Mouse (Mus musculus): ENCODE measurements around the gene Col16a1. TPM values are rescaled to one million over a fixed set of nuclear protein-coding genes. Genes with fewer than 3 reads are reported as not detected.

The Col16a1 gene
- polyA plus RNA-seq, 1 experiment: 4.4 TPM

- Histone ChIP-seq H3K36me3 (ENCODE audit: control insufficient read depth, insufficient read depth, low read length) (peaks cover 40% of the 10 kb centered on the region), H3K27me3 (ENCODE audit: control insufficient read depth, insufficient read depth, low read length) (no peaks in the 10 kb centered on the region), H3K27ac (ENCODE audit: control insufficient read depth, insufficient read depth, low read length) (no peak overlapping the region), H3K4me3 (ENCODE audit: control insufficient read depth, insufficient read depth, low read length) (no peak overlapping the region), H3K4me1 (replicated peaks; ENCODE audit: control insufficient read depth, insufficient read depth, low read length) (no peaks in the 10 kb centered on the region)
- 97% methylated on average over 6 of the region's 6 CpGs for WGBS
- DNase-seq: no peak
- TF ChIP-seq POLR2A (IDR thresholded peaks at IDR 0.05; ENCODE audit: control insufficient read depth, extremely low read depth, insufficient read depth, low read length, poor library complexity) (no peak), CTCF (IDR thresholded peaks at IDR 0.05; ENCODE audit: borderline replicate concordance, control insufficient read depth, extremely low read depth, insufficient read depth, low read length, poor library complexity) (no peak)
These were observed 77.5 kb downstream of the Col16a1 start for GRCm38 (mm10) chr4:130125164-130125563.

- Histone ChIP-seq H3K27me3 (ENCODE audit: control insufficient read depth, insufficient read depth, low read length) (no peaks in the 10 kb centered on the region), H3K36me3 (ENCODE audit: control insufficient read depth, insufficient read depth, low read length) (peaks cover 40% of the 10 kb centered on the region), H3K4me3 (ENCODE audit: control insufficient read depth, insufficient read depth, low read length) (no peak overlapping the region), H3K27ac (ENCODE audit: control insufficient read depth, insufficient read depth, low read length) (no peak overlapping the region), H3K4me1 (replicated peaks; ENCODE audit: control insufficient read depth, insufficient read depth, low read length) (0 out of 2 replicates have a peak, but pooled peaks cover 3% of the 10 kb centered on the region)
- no peak for DNase-seq
- WGBS: 95% methylated on average over 5 of the region's 5 CpGs
- no peak for TF ChIP-seq POLR2A (IDR thresholded peaks at IDR 0.05; ENCODE audit: control insufficient read depth, extremely low read depth, insufficient read depth, low read length, poor library complexity)
- TF ChIP-seq CTCF (IDR thresholded peaks at IDR 0.05; ENCODE audit: borderline replicate concordance, control insufficient read depth, extremely low read depth, insufficient read depth, low read length, poor library complexity): no peak
These were observed 78.3 kb downstream of the Col16a1 start for GRCm38 (mm10) chr4:130125935-130126334.

- no peak for DNase-seq
- TF ChIP-seq POLR2A (IDR thresholded peaks at IDR 0.05; ENCODE audit: control insufficient read depth, extremely low read depth, insufficient read depth, low read length, poor library complexity): no peak
- TF ChIP-seq CTCF (IDR thresholded peaks at IDR 0.05; ENCODE audit: borderline replicate concordance, control insufficient read depth, extremely low read depth, insufficient read depth, low read length, poor library complexity): no peak
- no peaks in the 10 kb centered on the region for H3K27me3 ChIP-seq (ENCODE audit: control insufficient read depth, insufficient read depth, low read length)
- H3K4me1 ChIP-seq (replicated peaks; ENCODE audit: control insufficient read depth, insufficient read depth, low read length): 0 out of 2 replicates have a peak, but pooled peaks cover 3% of the 10 kb centered on the region
- no peak overlapping the region for H3K4me3 ChIP-seq (ENCODE audit: control insufficient read depth, insufficient read depth, low read length)
- no peak overlapping the region for H3K27ac ChIP-seq (ENCODE audit: control insufficient read depth, insufficient read depth, low read length)
- whole genome bisulfite sequencing: 91% methylated on average over 5 of the region's 5 CpGs
- peaks cover 25% of the 10 kb centered on the region for H3K36me3 ChIP-seq (ENCODE audit: control insufficient read depth, insufficient read depth, low read length)
These were observed 81.3 kb downstream of the Col16a1 start for GRCm38 (mm10) chr4:130128907-130129306.

- 94% methylated on average over 10 of the region's 10 CpGs for WGBS
- no peak for TF ChIP-seq POLR2A (IDR thresholded peaks at IDR 0.05; ENCODE audit: control insufficient read depth, extremely low read depth, insufficient read depth, low read length, poor library complexity)
- TF ChIP-seq CTCF (IDR thresholded peaks at IDR 0.05; ENCODE audit: borderline replicate concordance, control insufficient read depth, extremely low read depth, insufficient read depth, low read length, poor library complexity): no peak
- H3K36me3 ChIP-seq (ENCODE audit: control insufficient read depth, insufficient read depth, low read length): peaks cover 19% of the 10 kb centered on the region
- DNase-seq: no peak
- no peak overlapping the region for H3K4me3 ChIP-seq (ENCODE audit: control insufficient read depth, insufficient read depth, low read length)
- H3K4me1 ChIP-seq (replicated peaks; ENCODE audit: control insufficient read depth, insufficient read depth, low read length): 0 out of 2 replicates have a peak, but pooled peaks cover 3% of the 10 kb centered on the region
- no peaks in the 10 kb centered on the region for H3K27me3 ChIP-seq (ENCODE audit: control insufficient read depth, insufficient read depth, low read length)
- H3K27ac ChIP-seq (ENCODE audit: control insufficient read depth, insufficient read depth, low read length): no peak overlapping the region
These were observed 82.4 kb downstream of the Col16a1 start for GRCm38 (mm10) chr4:130130082-130130481.

- TF ChIP-seq CTCF (IDR thresholded peaks at IDR 0.05; ENCODE audit: borderline replicate concordance, control insufficient read depth, extremely low read depth, insufficient read depth, low read length, poor library complexity) (no peak), POLR2A (IDR thresholded peaks at IDR 0.05; ENCODE audit: control insufficient read depth, extremely low read depth, insufficient read depth, low read length, poor library complexity) (no peak)
- Histone ChIP-seq H3K27me3 (ENCODE audit: control insufficient read depth, insufficient read depth, low read length) (no peaks in the 10 kb centered on the region), H3K36me3 (ENCODE audit: control insufficient read depth, insufficient read depth, low read length) (peaks cover 12% of the 10 kb centered on the region), H3K4me3 (ENCODE audit: control insufficient read depth, insufficient read depth, low read length) (no peak overlapping the region), H3K4me1 (replicated peaks; ENCODE audit: control insufficient read depth, insufficient read depth, low read length) (0 out of 2 replicates have a peak, but pooled peaks cover 3% of the 10 kb centered on the region), H3K27ac (ENCODE audit: control insufficient read depth, insufficient read depth, low read length) (no peak overlapping the region)
- 73% methylated on average over 13 of the region's 13 CpGs for WGBS
- DNase-seq: no peak
These were observed 83.2 kb downstream of the Col16a1 start for GRCm38 (mm10) chr4:130130641-130131350.

GRCm38 (mm10) chr4:130131448-130132105 lies 83.9 kb downstream of the Col16a1 start:
- no peaks in the 10 kb centered on the region for H3K27me3 ChIP-seq (ENCODE audit: control insufficient read depth, insufficient read depth, low read length)
- no peak overlapping the region for H3K4me3 ChIP-seq (ENCODE audit: control insufficient read depth, insufficient read depth, low read length)
- TF ChIP-seq CTCF (IDR thresholded peaks at IDR 0.05; ENCODE audit: borderline replicate concordance, control insufficient read depth, extremely low read depth, insufficient read depth, low read length, poor library complexity): no peak
- no peak for TF ChIP-seq POLR2A (IDR thresholded peaks at IDR 0.05; ENCODE audit: control insufficient read depth, extremely low read depth, insufficient read depth, low read length, poor library complexity)
- no peak overlapping the region for H3K27ac ChIP-seq (ENCODE audit: control insufficient read depth, insufficient read depth, low read length)
- H3K4me1 ChIP-seq (replicated peaks; ENCODE audit: control insufficient read depth, insufficient read depth, low read length): 0 out of 2 replicates have a peak, but pooled peaks cover 3% of the 10 kb centered on the region
- DNase-seq: no peak
- peaks cover 10% of the 10 kb centered on the region for H3K36me3 ChIP-seq (ENCODE audit: control insufficient read depth, insufficient read depth, low read length)
- WGBS: 90% methylated on average over 7 of the region's 7 CpGs

All from thymus, adult 2 months (tissue).